Mouse (Mus musculus): ENCODE data around the gene Snrnp35.
"Not testable (repeated sequence)": the region's sequence is repeated elsewhere in the genome, so short reads cannot be mapped to it uniquely, and the experiment has no call there.

Gene Snrnp35

DNA sequence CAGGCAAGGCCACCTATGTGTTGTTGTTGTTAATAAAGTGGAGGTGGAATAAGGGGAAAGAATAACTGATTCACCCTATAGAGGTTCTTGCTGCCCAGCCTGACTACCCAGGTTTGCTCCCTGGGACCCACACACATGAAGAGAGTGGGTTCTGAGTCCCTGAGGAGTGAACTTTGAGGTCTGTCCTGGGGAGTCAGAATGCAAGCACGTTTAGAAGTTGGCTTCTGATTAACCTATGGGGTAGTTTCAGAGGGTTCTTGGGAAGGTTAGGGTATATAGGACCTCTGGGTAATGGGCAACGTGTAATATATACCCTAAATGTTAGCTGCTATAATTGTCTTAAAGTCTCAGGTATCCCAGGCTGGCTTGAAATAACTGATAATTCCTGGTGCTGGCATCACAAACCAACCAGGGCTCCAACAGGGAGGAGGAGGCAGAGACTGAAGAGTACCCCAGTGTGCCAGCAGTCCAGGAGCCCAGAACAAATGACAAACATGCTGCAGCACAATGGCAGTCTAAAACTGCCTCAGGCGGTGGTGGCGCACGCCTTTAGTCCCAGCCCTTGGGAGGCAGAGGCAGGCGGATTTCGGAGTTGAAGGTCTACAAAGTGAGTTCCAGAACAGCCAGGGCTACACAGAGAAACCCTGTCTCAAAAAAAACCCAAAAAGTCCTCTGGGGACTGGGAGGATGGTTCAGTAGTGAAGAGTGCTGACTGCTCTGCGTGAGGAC lies 20.5 kb upstream of the Snrnp35 start:
- no peak for DNase-seq (ENCODE audit: low spot score)

DNA sequence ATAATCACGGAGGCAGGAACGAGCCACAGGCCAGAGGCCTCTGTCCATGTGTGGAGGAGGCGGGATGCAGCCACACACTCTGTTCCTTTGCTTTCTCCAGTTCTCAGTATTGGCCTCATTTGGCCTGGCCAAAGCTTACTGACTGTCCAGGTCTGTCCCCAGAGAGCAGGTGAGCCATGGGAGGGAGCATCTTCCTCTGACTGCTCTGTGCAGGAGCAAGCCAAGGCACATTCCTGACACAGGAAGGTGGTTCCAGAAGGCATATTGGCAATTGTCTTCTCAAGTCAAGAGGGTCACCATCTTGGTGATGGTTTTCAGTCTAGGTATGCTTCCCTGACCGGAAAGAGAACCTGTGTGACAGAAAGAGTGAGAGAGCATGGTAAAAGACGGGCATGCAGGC lies 19.5 kb upstream of the Snrnp35 start:
- no peak for DNase-seq (ENCODE audit: low spot score)

DNA sequence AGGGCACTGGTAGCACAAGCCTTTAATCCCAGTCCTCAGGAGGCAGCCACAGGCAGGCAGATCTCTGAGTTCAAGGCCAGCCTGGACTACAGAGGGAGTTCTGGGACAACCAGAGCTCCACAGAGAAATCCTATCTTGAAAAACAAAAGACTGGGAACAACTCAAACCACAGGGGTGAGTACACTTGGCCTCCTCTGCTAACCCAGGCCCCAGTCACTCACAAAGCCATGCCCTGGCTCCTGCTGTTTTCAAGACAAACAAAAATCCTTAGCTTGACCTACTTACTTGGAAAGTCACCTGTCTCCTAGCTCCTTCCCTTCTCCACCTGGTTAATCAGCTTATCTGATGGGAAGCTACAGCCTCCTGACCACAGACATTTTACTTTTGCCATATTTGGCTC lies 18.0 kb upstream of the Snrnp35 start:
- no peak for DNase-seq (ENCODE audit: low spot score)

DNA sequence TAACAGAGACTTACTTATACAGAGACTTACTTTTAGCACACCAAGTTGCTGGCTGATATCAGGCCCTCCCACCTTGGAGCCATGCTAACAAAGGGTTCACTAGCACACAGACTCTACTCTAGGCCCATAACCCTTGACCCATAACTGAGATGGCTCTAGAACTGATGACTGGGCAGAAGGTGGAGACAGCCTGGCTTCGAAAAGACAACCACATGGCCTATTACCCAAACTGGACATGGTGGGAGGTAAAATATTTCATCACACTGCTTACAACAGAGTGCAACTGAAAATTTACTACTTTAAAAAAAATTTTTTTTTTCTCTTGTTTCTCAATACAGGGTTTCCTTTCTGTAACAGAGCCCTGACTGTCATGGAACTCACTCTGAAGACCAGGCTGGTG lies 15.2 kb upstream of the Snrnp35 start:
- DNase-seq (ENCODE audit: low spot score): no peak

DNA sequence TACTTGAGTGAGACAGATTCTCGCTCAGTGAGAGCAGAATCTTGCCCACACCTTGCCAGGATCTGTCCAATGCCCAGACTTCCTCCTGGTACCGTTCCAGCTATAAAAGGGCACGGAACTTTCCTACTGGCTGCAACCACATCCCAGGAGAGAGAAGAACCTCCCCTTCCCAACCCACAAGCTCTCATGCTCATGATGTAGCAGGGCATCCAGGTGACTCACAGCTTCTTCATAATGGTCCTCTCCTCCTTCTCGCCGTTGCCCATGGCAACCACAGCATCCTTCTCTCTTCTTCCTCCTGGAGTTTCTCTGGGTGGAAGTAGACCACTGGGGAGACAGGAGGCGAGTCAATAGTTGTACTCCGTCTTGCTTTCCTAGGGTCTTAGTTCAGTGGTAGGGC lies 14.6 kb upstream of the Snrnp35 start:
- DNase-seq (ENCODE audit: low spot score): no peak

DNA sequence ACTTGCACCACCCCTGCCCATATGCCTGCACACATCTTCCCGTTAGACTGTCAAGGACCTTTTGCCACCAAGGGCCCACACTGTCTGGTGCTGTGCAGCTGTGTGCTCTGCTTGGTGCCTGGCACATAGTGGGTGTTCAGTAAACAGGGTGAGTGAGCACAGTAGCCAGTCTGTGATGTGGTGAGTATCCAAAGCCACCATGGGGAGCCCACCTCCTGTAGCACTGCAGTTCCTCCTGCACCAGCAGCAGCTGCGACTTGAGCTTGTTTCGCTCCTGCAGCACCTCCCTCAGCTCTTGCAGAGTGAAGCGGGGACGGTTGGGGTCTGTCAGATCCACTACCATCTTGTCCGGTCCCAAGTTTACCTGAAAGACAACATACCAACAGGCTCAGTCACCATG lies 13.4 kb upstream of the Snrnp35 start:
- DNase-seq (ENCODE audit: low spot score): no peak

DNA sequence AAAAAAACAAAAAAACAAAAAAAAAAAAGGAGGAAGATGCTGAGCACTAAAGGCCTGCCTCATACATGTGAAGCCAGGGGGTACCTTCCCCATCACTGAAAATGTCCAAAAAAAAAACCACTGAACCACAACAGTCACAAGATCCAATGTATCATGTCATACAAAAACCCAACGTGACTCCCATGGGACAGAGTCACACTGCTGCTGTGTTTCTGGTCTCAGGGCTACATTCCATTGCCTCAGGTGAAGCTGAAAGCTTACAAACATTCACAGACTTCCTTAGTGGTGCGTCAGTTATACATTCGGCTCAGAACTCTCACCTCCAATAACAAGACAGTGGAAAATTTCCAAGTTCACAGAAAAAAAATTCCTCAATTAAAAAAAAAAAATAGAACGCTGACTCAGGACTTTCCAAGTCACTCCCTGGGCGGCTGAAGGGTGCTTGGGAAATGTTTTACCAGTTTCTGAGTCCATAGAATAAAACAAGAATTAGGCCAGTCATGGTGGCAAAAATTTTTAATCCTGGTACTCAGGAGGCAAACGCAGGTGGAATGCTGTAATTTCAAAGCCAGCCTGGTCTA lies 12.3 kb upstream of the Snrnp35 start:
- no peak for DNase-seq (ENCODE audit: low spot score)

DNA sequence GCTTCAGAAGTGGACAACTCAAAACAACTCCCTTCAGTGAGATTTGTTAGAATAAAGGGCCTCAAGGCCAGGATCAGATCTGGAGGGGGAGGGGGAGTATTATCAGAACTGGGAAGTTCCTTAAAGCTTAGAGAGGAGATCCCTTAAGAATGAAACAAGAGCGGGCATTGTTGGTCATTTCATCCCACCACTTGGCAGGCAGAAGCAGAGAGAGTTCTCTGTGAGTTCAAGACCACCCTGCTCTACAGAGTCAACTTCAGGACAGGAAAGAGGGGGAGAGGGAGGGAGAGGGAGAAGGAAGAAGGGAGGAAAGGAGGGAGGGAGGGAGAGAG lies 4.1 kb upstream of the Snrnp35 start:
- DNase-seq (ENCODE audit: low spot score): no peak

DNA sequence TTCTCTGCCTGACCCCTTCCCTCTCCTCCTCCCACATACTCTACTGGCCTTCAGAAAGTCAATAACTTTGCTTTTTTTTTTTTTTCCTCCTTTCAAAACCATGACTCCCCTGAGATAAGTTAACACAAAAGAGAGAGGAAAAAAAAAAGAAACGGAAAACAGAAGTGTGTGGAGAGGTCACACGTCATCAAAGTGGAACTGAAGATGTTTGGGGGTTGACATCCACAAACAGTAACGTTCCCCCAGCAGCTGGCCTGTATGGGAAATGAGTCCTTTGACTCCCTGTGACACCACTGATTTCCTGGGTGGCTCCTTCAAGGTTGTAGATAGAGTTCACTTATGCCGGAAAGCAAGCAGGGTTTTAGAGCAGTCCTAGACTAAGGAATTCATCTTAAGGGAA lies 2.8 kb upstream of the Snrnp35 start:
- DNase-seq (ENCODE audit: low spot score): no peak

DNA sequence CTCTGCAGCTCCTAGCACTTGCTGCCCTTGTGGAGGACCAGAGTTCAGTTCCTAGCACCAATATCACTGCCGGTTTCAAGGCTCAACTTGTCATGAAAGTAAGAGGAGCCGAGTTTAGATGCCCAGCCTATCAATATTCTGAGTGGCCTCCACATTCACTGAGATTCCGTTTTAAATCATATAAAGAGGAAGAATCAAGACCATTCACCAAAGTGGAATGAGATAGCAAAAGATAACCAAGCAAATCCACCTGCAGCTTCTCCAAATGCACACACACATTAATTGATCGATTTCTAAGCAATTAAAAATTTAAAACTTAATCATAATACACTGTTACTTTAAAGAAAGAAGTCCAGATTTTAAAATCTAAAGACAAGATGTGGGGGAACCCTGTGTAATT lies 1.2 kb upstream of the Snrnp35 start:
- DNase-seq (ENCODE audit: low spot score): no peak

DNA sequence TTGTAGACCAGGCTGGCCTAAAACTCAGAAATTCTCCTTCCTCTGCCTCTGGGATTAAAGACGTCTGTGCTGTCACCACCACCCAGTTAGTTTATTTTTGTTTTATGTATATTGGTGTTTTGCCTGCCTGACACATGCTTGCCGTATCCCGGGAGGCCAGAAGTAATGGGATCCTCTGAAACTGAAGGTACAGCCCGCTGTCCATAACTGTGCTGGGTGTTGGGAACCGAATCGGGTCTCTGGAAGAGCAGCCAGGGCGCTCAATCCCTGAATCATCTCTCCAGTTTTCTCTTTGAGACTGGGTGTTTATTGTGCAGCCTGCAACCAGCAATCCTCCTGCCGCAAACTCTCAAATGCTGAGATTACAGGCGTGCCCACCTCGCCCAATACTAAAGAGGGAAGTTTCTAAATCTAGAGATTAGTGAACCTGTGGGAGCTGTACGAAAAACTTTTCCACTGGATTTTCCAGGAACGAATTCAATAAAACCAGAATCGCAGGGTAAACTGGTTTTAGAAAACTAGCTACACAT lies 433 bp upstream of the Snrnp35 start:
- DNase-seq (ENCODE audit: low spot score): peak; percentile 25

DNA sequence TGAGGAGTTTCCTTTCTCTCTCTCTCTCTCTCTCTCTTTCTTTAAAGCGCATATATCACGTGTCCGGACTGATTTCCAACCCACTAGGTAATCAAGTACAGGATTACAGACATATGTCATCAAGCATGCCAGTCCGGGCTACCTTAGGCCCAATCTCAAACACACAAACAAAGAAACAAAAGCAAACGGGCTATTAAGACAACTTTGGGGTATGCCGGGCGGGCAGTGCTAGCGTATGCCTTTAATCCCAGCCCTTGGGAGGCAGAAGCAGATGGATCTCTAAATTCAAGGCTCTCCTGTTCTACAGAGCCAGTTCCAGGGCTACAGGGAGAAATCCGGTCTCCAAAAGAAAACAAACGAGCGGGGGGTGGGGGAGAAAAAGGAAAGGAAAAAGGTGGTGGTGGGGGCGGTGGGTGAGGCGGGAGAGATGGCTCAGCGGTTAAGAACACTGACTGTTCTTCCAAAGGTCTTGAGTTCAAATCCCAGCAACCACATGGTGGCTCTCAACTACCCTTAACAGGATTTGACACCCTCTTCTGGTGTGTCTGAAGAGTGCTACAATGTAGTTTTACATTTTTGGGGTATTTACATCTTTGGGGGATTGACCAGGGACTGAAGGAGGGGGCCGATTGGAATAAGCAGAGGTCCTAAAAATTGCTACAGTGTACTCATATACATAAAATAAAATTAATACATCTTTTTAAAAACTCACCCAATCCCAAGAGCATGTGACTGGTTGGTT lies 892 bp downstream of the Snrnp35 start:
- DNase-seq (ENCODE audit: low spot score): no peak

DNA sequence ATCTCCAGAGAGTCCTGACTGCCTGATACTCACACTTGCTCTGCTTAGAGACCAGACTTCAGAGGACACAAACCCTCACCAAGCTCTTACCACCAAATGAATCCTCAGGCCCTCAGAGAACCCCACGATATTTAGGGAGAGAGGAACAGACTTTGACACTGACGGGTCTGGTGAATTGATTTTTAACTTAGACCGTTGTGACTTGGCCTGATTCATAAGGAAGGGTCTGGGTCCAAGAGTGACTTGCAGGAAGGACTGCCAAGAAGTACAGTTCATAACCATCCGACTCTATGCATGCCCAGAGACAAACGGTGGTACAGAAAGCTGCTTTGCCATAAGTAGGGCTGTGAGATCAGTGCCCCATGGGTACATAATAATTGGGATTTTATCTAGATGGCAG lies 2.7 kb downstream of the Snrnp35 start:
- no peak for DNase-seq (ENCODE audit: low spot score)

DNA sequence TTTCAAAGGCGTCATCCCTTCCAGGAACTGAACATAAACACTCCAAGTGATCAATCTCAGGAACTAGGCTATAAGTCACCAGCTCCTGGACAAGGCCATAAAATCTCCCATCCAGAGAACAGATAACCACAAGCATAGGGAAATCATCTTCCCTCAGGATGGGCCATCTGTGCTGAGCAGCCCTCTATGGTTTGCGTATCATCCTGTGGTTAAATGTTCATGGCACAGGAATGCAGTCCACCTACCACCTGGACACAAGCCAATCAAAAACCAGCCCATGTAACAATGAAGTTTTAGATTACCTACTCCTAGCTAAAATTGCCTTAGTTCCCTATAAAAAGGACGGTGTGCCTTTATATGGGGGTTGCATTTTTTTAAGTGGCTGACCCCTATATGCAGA lies 6.0 kb downstream of the Snrnp35 start:
- no peak for DNase-seq (ENCODE audit: low spot score)

DNA sequence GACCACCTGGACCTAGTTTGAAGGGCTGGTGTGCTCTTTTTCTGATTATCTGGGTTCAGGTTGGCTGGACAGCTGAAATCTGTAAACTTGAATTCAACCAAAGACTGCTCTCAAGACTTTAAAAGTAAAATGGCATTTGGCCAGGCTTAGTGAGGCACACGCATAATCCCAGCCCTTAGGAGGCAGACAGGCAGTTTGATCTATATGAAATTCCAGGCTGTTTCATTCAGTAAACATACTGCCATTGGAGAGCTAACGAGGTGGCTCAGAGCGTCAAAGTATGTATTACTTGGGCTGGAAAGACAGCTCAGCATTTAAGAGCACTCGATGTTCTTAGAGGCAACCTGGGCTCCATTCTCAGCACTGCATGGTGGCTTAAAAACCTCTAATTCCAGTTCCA lies 8.8 kb downstream of the Snrnp35 start:
- no peak for DNase-seq (ENCODE audit: low spot score)

DNA sequence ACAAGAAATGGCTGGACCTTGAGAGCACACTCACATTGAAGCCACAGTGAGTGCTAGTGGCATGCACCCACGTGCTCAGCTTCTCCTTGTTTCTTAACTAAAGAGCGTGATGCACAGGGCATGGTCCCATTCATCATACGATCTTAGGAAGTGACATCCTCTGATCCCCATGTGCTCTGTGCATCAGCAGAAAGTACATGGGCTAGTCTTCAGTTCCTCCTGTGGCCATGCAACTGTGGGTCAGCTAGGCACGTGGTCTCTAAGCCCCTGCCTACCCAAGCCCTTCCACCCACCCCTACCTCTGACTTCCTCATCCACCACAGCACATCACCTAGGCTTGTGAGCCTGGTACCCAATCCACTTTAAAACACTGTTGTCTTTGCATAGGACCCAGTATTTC lies 9.7 kb downstream of the Snrnp35 start:
- DNase-seq (ENCODE audit: low spot score): no peak

DNA sequence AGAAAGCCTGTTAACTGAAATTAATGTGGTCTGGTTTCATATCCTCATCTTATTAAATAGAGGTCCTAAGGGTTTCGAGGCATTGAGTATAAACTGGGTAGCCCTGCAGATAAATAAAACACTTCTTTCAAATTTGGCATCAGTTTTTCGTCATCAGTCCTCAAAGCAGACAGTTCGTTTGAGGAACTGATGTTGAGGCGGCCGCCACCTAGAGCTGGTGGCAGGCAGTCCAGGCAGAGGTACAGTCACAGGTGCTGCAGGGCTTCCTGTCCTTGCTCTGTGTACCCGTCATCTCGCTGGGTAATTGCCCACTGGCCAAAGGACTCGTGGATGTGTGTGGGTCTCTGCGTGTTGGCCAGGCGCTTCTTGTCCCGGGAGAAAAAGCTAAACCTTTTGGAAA lies 10.5 kb downstream of the Snrnp35 start:
- DNase-seq (ENCODE audit: low spot score): no peak

DNA sequence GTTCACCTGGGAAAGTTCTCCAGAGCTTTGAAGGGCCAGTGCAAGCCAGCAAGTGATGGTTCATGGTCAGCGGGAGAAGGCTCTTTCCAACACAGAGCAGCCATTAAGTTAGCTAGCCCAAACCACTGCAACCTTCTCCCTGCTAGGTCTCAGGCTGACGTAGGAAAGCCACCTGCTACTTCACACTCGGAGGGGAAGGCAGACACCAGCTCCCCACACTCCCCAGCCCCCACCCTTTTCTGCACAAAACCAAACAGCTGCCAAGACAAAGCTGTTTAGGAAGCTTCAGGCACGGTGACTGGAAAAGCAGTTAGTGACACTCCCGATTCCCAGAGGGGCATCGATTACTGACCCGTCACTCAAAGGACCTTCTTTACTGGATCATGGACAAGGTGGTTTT lies 12.6 kb downstream of the Snrnp35 start:
- DNase-seq (ENCODE audit: low spot score): no peak

DNA sequence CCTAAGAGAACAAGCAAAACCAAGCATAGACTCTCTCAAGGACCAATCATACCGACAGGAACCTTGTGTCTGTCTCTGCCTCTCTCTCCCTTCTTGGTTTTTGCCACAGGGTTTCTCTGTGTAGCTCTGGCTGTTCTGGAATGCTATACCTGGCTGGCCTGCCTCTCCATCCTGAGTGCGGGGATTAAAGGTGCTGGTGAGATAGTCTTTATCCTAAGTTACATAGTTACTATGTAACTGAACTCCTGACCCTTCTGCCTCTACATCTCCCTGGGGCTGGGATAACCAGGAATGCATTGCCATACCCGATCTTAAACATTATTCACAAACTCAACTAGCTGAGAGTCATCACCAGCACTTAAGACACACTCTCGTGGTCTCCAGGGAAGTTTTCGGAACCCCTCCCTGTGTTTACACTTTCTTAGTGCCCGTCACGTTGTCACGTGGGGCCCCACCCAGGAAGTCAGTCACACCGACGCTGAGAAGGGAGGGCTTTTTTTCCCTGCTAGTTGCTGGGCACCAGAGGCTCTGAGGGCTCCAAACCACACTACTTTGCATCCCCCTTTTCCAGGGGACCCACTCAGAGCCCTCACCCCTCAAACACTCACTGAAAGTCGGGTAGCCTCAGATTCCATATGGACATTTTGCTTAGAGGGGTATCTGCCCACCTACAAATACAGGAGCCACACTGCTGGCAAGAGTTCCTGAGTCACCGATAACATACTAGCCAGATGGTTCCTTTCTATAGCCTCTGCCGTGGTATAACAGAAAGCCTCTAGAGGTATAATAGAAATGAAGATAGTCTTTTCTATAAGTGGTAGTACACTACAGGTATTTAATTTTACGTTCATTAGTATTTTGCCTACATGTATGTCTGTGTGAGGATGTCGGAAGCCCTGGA lies 13.9 kb downstream of the Snrnp35 start:
- no peak for DNase-seq (ENCODE audit: low spot score)

DNA sequence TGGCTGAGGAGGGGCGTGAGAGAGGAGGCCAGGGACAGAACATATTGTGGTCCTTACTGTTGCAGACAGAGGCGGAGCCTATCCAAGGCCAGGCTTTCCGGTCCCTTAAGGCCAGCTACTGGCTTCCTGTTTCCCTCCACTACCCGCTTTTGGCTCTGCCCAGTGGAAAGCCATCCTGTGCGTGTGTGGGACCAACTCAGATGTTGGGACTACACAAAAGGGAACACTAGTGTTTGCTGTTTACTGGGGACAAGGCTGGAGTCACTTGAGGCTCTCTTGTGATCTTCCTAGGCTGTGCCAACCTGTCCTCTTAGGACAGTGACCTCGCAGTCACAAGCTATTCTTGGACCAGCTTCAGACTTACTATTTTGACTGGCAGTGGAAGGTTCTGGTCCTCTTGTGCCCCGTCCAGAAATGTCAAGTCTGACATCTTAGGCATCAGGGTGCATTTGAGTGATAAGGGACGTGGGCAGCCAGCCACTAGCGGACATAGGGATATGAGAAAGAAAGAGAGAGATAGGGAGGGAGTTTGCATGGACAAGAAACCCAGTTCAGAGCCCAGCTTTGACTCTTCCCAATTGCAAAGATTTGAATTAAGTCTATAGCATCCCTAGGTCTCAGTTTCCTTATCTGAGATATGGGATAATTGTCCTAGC lies 15.4 kb downstream of the Snrnp35 start:
- no peak for DNase-seq (ENCODE audit: low spot score)

DNA sequence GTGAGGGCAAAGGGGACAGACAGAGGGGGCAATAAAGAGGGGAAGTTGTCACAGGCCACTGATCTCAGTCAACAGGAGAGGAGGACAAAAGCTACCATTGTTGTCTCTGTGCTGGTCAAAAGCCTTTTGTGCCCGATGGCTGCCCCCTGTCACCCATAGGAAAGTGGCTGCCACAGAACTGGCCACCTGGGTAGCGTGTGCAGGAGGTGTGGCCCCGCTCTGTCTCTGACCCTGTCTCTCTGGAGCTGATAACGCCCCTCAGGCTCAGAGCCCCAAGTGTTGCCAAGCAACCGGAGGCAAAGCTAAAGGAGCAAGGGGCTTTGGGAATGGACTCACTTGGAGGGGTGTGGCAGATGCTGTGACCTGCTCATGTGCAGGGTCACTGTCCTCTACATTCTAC lies 16.1 kb downstream of the Snrnp35 start:
- DNase-seq (ENCODE audit: low spot score): no peak

DNA sequence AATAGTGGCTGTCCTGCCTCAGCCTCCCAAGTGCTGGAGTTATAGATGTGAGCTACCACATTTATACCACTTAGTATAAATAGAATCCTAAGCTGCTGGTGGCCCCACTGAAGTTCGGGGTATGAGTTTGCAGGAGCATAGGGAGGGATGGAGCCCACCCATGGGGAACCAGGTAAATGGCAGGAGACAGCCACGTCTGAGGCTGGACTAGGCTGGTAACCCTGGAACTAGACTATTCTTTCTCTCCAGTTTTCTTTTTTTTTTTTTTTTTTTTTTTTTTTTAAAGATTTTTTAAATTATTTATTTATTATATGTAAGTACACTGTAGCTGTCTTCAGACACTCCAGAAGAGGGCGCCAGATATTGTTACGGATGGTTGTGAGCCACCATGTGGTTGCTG lies 17.1 kb downstream of the Snrnp35 start:
- not testable (repeated sequence) for DNase-seq (ENCODE audit: low spot score)

Measured in ovary, postnatal 14 days (tissue).